Mouse (Mus musculus) kidney, adult 2 months (tissue): ENCODE measurements around the gene Wnt5b.

Experiments used
- CTCF ChIP-seq: fragments of 200-500 bp; conservative IDR thresholded peaks from 2 replicates; pipeline ENCODE4 v1.5.1; 2011; ENCODE audit warnings: low read depth, mild to moderate bottlenecking, control low read depth, low read length, moderate library complexity, mixed read lengths; ENCODE audit not compliant: insufficient read depth, insufficient read length
- POLR2A ChIP-seq: fragments of 200-500 bp; IDR thresholded peaks from one replicate; pipeline ENCODE4 v1.6.1; 2011; ENCODE audit warnings: low read depth, low read length, control low read depth

DNA sequence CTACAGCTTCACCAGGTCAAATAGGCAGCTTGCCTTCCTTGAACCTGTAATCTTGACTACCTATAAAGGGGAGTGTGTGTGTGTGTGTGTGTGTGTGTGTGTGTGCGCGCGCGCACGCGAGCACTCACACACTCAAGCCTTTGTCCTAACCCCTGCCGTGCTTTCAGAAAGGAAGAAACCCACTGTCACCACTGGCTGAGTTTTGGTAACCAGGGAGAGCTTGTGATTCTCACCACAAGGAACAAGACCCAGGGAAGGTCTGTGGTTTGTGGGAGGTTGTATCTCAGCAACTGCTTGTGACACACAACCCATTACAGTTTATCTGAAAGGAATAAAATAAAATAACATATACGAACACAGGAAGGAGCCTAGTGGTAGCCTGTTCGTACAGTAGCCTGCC lies 135.6 kb downstream of the Wnt5b start:
- TF ChIP-seq POLR2A = no peak
- TF ChIP-seq CTCF = no peak
